In genomic region chr11:109297710-109298375, GRCm38 (mm10) we compare ENCODE assay signal across 8 mouse cellular contexts. TPM values are rescaled to one million over a fixed set of nuclear protein-coding genes. Genes with fewer than 3 reads are reported as not detected.
DNase-seq lines count a peak whose midpoint lies in the region.

TSS of gene Rgs9 (minus strand) at chr11:109298129.

- peak; percentile 92 for DNase-seq in adrenal gland, adult 2 months
- peak; percentile 96 for DNase-seq in embryo, embryonic 11 days
- DNase-seq in gastrocnemius, postnatal 14 days, result peak; percentile 91
- DNase-seq in induced T-regulatory cell, adult 2 months (ENCODE audit: low read depth), result peak; percentile 96
- peak; percentile 82 to 86 for DNase-seq in left cerebral cortex, adult 8-10 months (ENCODE audit: low spot score in 2 of 2)
- DNase-seq in right cerebral cortex, adult 2 months (ENCODE audit: low spot score in 2 of 2), result peak; percentile 92 to 93
- peak; percentile 83 for DNase-seq in urinary bladder, postnatal 10 days (ENCODE audit: low spot score)

- no peaks in the 10 kb centered on the region for H3K9me3 ChIP-seq in megakaryocyte, embryonic 14.5 days

- peaks cover 45% of the 10 kb centered on the region for H3K4me1 ChIP-seq in megakaryocyte, embryonic 14.5 days

- intact Hi-C loops in gastrocnemius, postnatal 14 days (cut with DNase I; ENCODE audit: low total_unique reads), result no loop called here

- H3K27me3 ChIP-seq in megakaryocyte, embryonic 14.5 days (replicated peaks), result peaks cover 34% of the 10 kb centered on the region

- peak within 1 kb of the TSS; percentile 90 for H3K4me3 ChIP-seq in megakaryocyte, embryonic 14.5 days (replicated peaks)

- no peaks in the 10 kb centered on the region for H3K36me3 ChIP-seq in megakaryocyte, embryonic 14.5 days (replicated peaks; ENCODE audit: low read length)

RNA-seq across cellular contexts. Expression of gene Rgs9, which starts in this region (rescaled TPM):
- 1 to 10 TPM; 4.3 to 6.0 TPM for total RNA-seq in adrenal gland, adult 2 months (2021)
- 2.5 and 2.8 TPM in 2 replicates for polyA plus RNA-seq in adrenal gland, adult 2 months (2012; rRNA removed)
- total RNA-seq in gastrocnemius, postnatal 14 days (2021), result under 1 TPM; 0.11 to 0.31 TPM
- 100 to 1,000 TPM; 118 to 133 (median 128) TPM for total RNA-seq in left cerebral cortex, adult 8-10 months (2022)
- 1.7 and 3.2 TPM in 2 replicates for polyA plus RNA-seq in megakaryocyte, embryonic 14.5 days (2012; ENCODE audit: insufficient read depth, low replicate concordance)

Comparison
In these comparisons a context has a peak if more than half of its experiments do, and no peak if none do; other contexts are left out.
1. Peak in every context shown above with its lines: DNase-seq and H3K4me3 ChIP-seq.
2. RNA of gene Rgs9 (total RNA-seq): 118 to 133 TPM in left cerebral cortex, adult 8-10 months; 4.3 to 6.0 TPM in adrenal gland, adult 2 months and 0.11 to 0.31 TPM in gastrocnemius, postnatal 14 days; every median in the first group is over 10 times any median in the second.
3. Peak in DNase-seq in gastrocnemius, postnatal 14 days; RNA of the gene not detected or under 1 TPM.